Mouse (Mus musculus): ENCODE results near the gene Gjb2. TPM values are rescaled to one million over a fixed set of nuclear protein-coding genes. Genes with fewer than 3 reads are reported as not detected.

Gjb2 gene
- 1 to 10 TPM; 6.2 to 7.5 TPM for total RNA-seq (2021)
- long read RNA-seq, transcript Gjb2-201 (2 exons, 2,406 nt): major isoform, 7 of 11 reads
- long read RNA-seq, partial matches to known transcripts: 0 of 11 reads
- long read RNA-seq, other reads (novel, unspliced or antisense): 4 of 11 reads

GRCm38 (mm10) chr14:57104106-57105023 is at the start of gene Gjb2:
TSS of gene Gjb2 (minus strand) at chr14:57104702.
- peak; percentile 30 to 60 for DNase-seq (ENCODE audit: low spot score in 2 of 2)

GRCm38 (mm10) chr14:57145741-57146140 is 41.2 kb upstream of the Gjb2 start:
- DNase-seq (ENCODE audit: low spot score in 2 of 2): peak in 1 of 2 experiments; percentile 21

GRCm38 (mm10) chr14:57135265-57135664 is 30.8 kb upstream of the Gjb2 start:
- no peak for DNase-seq (ENCODE audit: low spot score in 2 of 2)

- DNase-seq (ENCODE audit: low spot score in 2 of 2): peak in 1 of 2 experiments; percentile 22
These were observed 28.7 kb upstream of the Gjb2 start, which contains the start of gene Gjb6 for GRCm38 (mm10) chr14:57133161-57133661. TSS of gene Gjb6 (minus strand) at chr14:57133611.

- DNase-seq (ENCODE audit: low spot score in 2 of 2): no peak
These were observed 22.9 kb upstream of the Gjb2 start for GRCm38 (mm10) chr14:57127383-57127782.

GRCm38 (mm10) chr14:57122295-57122694 is 17.8 kb upstream of the Gjb2 start:
- DNase-seq (ENCODE audit: low spot score in 2 of 2): no peak

GRCm38 (mm10) chr14:57115823-57116544 is 11.5 kb upstream of the Gjb2 start, which contains the start of gene Gm4491:
TSS of gene Gm4491 (minus strand) at chr14:57115883.
- DNase-seq (ENCODE audit: low spot score in 2 of 2): peak; percentile 61 to 68

- DNase-seq (ENCODE audit: low spot score in 2 of 2): peak; percentile 65 to 71
These were observed 4.7 kb upstream of the Gjb2 start for GRCm38 (mm10) chr14:57109194-57109593.

GRCm38 (mm10) chr14:57107916-57108315 is 3.4 kb upstream of the Gjb2 start:
- no peak for DNase-seq (ENCODE audit: low spot score in 2 of 2)

- DNase-seq (ENCODE audit: low spot score in 2 of 2): no peak
These were observed 2.6 kb upstream of the Gjb2 start for GRCm38 (mm10) chr14:57107091-57107490.

- DNase-seq (ENCODE audit: low spot score in 2 of 2): no peak
These were observed 1.2 kb upstream of the Gjb2 start for GRCm38 (mm10) chr14:57105721-57106120.

- no peak for DNase-seq (ENCODE audit: low spot score in 2 of 2)
These were observed 609 bp upstream of the Gjb2 start for GRCm38 (mm10) chr14:57105111-57105510.

GRCm38 (mm10) chr14:57103711-57104105 is 794 bp downstream of the Gjb2 start:
- DNase-seq (ENCODE audit: low spot score in 2 of 2): no peak

GRCm38 (mm10) chr14:57103121-57103520 is 1.4 kb downstream of the Gjb2 start:
- no peak for DNase-seq (ENCODE audit: low spot score in 2 of 2)

- no peak for DNase-seq (ENCODE audit: low spot score in 2 of 2)
These were observed 2.9 kb downstream of the Gjb2 start for GRCm38 (mm10) chr14:57101623-57102022.

- no peak for DNase-seq (ENCODE audit: low spot score in 2 of 2)
These were observed 8.6 kb downstream of the Gjb2 start for GRCm38 (mm10) chr14:57095855-57096254.

- peak; percentile 56 to 63 for DNase-seq (ENCODE audit: low spot score in 2 of 2)
These were observed 11.5 kb downstream of the Gjb2 start for GRCm38 (mm10) chr14:57093029-57093428.

- DNase-seq (ENCODE audit: low spot score in 2 of 2): no peak
These were observed 14.5 kb downstream of the Gjb2 start for GRCm38 (mm10) chr14:57090001-57090400.

- no peak for DNase-seq (ENCODE audit: low spot score in 2 of 2)
These were observed 15.4 kb downstream of the Gjb2 start for GRCm38 (mm10) chr14:57089107-57089506.

- no peak for DNase-seq (ENCODE audit: low spot score in 2 of 2)
These were observed 20.3 kb downstream of the Gjb2 start for GRCm38 (mm10) chr14:57084180-57084668.

- no peak for DNase-seq (ENCODE audit: low spot score in 2 of 2)
These were observed 21.6 kb downstream of the Gjb2 start for GRCm38 (mm10) chr14:57082863-57083262.
